Mouse (Mus musculus): ENCODE data around the gene Fmo2. TPM values are rescaled to one million over a fixed set of nuclear protein-coding genes. Genes with fewer than 3 reads are reported as not detected.

The Fmo2 gene
- total and polyA plus RNA-seq, 3 experiments: not detected

GRCm38 (mm10) chr1:162929146-162929545, 30.6 kb upstream of the Fmo2 start:
- TF ChIP-seq ETS1 (conservative IDR thresholded peaks at IDR 0.05; ENCODE audit: low read depth, low read length) (no peak), PAX5 (IDR thresholded peaks at IDR 0.05; ENCODE audit: low read length) (no peak), ELF1 (IDR thresholded peaks at IDR 0.05; ENCODE audit: low read depth, low read length) (no peak), CTCF (conservative IDR thresholded peaks at IDR 0.05 in 1 of 2, IDR thresholded peaks at IDR 0.05 in 1 of 2; ENCODE audit: low read depth in 2 of 2, low read length in 2 of 2) (no peak), MAZ (IDR thresholded peaks at IDR 0.05; ENCODE audit: low read depth, low read length) (no peak), MEF2A (IDR thresholded peaks at IDR 0.05; ENCODE audit: borderline replicate concordance, low read depth, low read length) (no peak), ZNF384 (IDR thresholded peaks at IDR 0.05; ENCODE audit: low read depth, low read length) (no peak), E2F4 (IDR thresholded peaks at IDR 0.05; ENCODE audit: insufficient replicate concordance, low read depth, low read length) (no peak), NRF1 (IDR thresholded peaks at IDR 0.05; ENCODE audit: low read depth, low read length) (no peak), USF1 (IDR thresholded peaks at IDR 0.05; ENCODE audit: low read depth, low read length) (no peak), CHD1 (IDR thresholded peaks at IDR 0.05; ENCODE audit: low read depth, low read length) (no peak)
- dilution Hi-C loops (cut with MboI; ENCODE audit: extremely low pct_ligation_motif_present, extremely low pct_unique_long_range_greater_than_20kb, low sequenced_read_pairs): no loop called here
- H3K9me3 ChIP-seq (replicated peaks; ENCODE audit: low read length): no peaks in the 10 kb centered on the region
- H3K36me3 ChIP-seq (replicated peaks in 1 of 2; ENCODE audit: control insufficient read depth in 1 of 2, insufficient read depth in 1 of 2, low read length in 1 of 2): no peaks in the 10 kb centered on the region
- peaks cover 5 to 7% of the 10 kb centered on the region in 2 experiments; a peak in 3 of 4 replicates for H3K4me1 ChIP-seq (ENCODE audit: control insufficient read depth in 1 of 2, insufficient read depth in 2 of 2)
- H3K4me3 ChIP-seq (replicated peaks in 1 of 3; ENCODE audit: low read depth in 2 of 3, low read length in 2 of 3, poor library complexity in 1 of 3): no peak overlapping the region
- in situ Hi-C loops (cut with MboI; ENCODE audit: low pct_ligation_motif_present, low pct_unique_long_range_greater_than_20kb, low sequenced_read_pairs): no loop called here
- no peak for DNase-seq (ENCODE audit: extremely low read depth)
- no peaks in the 10 kb centered on the region for H3K27me3 ChIP-seq (replicated peaks)
- H3K9ac ChIP-seq (ENCODE audit: insufficient read depth, low read depth): no peak overlapping the region
- no peaks in the 10 kb centered on the region for H3K79me2 ChIP-seq (replicated peaks; ENCODE audit: control insufficient read depth, extremely low read depth, insufficient read depth, poor library complexity, severe bottlenecking)
- H3K4me2 ChIP-seq (ENCODE audit: insufficient read depth, low read depth, poor library complexity, severe bottlenecking): no peak overlapping the region
- no peak overlapping the region for H3K27ac ChIP-seq (ENCODE audit: insufficient read depth, low read depth)

- H3K27ac ChIP-seq (ENCODE audit: insufficient read depth, low read depth): no peak overlapping the region
- in situ Hi-C loops (cut with MboI; ENCODE audit: low pct_ligation_motif_present, low pct_unique_long_range_greater_than_20kb, low sequenced_read_pairs) (no loop called here), dilution Hi-C loops (cut with MboI; ENCODE audit: extremely low pct_ligation_motif_present, extremely low pct_unique_long_range_greater_than_20kb, low sequenced_read_pairs) (no loop called here)
- H3K4me3 ChIP-seq (replicated peaks in 1 of 3; ENCODE audit: low read depth in 2 of 3, low read length in 2 of 3, poor library complexity in 1 of 3): no peak overlapping the region
- no peak overlapping the region for H3K4me2 ChIP-seq (ENCODE audit: insufficient read depth, low read depth, poor library complexity, severe bottlenecking)
- no peak for TF ChIP-seq JUN (IDR thresholded peaks at IDR 0.05; ENCODE audit: insufficient read depth, low read depth, low read length)
- no peak for TF ChIP-seq SMC3 (IDR thresholded peaks at IDR 0.05; ENCODE audit: low read depth, low read length)
- TF ChIP-seq CHD2 (IDR thresholded peaks at IDR 0.05; ENCODE audit: low read length): no peak
- H3K27me3 ChIP-seq (replicated peaks): no peaks in the 10 kb centered on the region
- H3K9me3 ChIP-seq (replicated peaks; ENCODE audit: low read length): no peaks in the 10 kb centered on the region
- no peaks in the 10 kb centered on the region for H3K4me1 ChIP-seq (ENCODE audit: control insufficient read depth in 1 of 2, insufficient read depth in 2 of 2)
- DNase-seq (ENCODE audit: extremely low read depth): no peak
- no peaks in the 10 kb centered on the region for H3K79me2 ChIP-seq (replicated peaks; ENCODE audit: control insufficient read depth, extremely low read depth, insufficient read depth, poor library complexity, severe bottlenecking)
- H3K36me3 ChIP-seq (replicated peaks in 1 of 2; ENCODE audit: control insufficient read depth in 1 of 2, insufficient read depth in 1 of 2, low read length in 1 of 2): no peaks in the 10 kb centered on the region
- H3K9ac ChIP-seq (ENCODE audit: insufficient read depth, low read depth): no peak overlapping the region
Measured at GRCm38 (mm10) chr1:162925121-162925520, 26.6 kb upstream of the Fmo2 start.

GRCm38 (mm10) chr1:162916661-162917060, 18.1 kb upstream of the Fmo2 start:
- Histone ChIP-seq H3K9me3 (replicated peaks; ENCODE audit: low read length) (no peaks in the 10 kb centered on the region), H3K4me2 (ENCODE audit: insufficient read depth, low read depth, poor library complexity, severe bottlenecking) (no peak overlapping the region), H3K9ac (ENCODE audit: insufficient read depth, low read depth) (no peak overlapping the region), H3K4me1 (ENCODE audit: control insufficient read depth in 1 of 2, insufficient read depth in 2 of 2) (no peaks in the 10 kb centered on the region), H3K79me2 (replicated peaks; ENCODE audit: control insufficient read depth, extremely low read depth, insufficient read depth, poor library complexity, severe bottlenecking) (no peaks in the 10 kb centered on the region), H3K4me3 (replicated peaks in 1 of 3; ENCODE audit: low read depth in 2 of 3, low read length in 2 of 3, poor library complexity in 1 of 3) (no peak overlapping the region), H3K36me3 (replicated peaks in 1 of 2; ENCODE audit: control insufficient read depth in 1 of 2, insufficient read depth in 1 of 2, low read length in 1 of 2) (no peaks in the 10 kb centered on the region), H3K27ac (ENCODE audit: insufficient read depth, low read depth) (no peak overlapping the region), H3K27me3 (replicated peaks) (no peaks in the 10 kb centered on the region)
- DNase-seq (ENCODE audit: extremely low read depth): no peak
- dilution Hi-C loops (cut with MboI; ENCODE audit: extremely low pct_ligation_motif_present, extremely low pct_unique_long_range_greater_than_20kb, low sequenced_read_pairs) (no loop called here), in situ Hi-C loops (cut with MboI; ENCODE audit: low pct_ligation_motif_present, low pct_unique_long_range_greater_than_20kb, low sequenced_read_pairs) (no loop called here)
- TF ChIP-seq ZKSCAN1 (IDR thresholded peaks at IDR 0.05; ENCODE audit: borderline replicate concordance, low read depth, low read length): no peak
- no peak for TF ChIP-seq CTCF (conservative IDR thresholded peaks at IDR 0.05 in 1 of 2, IDR thresholded peaks at IDR 0.05 in 1 of 2; ENCODE audit: low read depth in 2 of 2, low read length in 2 of 2)
- TF ChIP-seq MXI1 (IDR thresholded peaks at IDR 0.05; ENCODE audit: low read depth, low read length): no peak
- no peak for TF ChIP-seq E2F4 (IDR thresholded peaks at IDR 0.05; ENCODE audit: insufficient replicate concordance, low read depth, low read length)
- TF ChIP-seq MAZ (IDR thresholded peaks at IDR 0.05; ENCODE audit: low read depth, low read length): no peak
- TF ChIP-seq ZNF384 (IDR thresholded peaks at IDR 0.05; ENCODE audit: low read depth, low read length): no peak
- TF ChIP-seq UBTF (IDR thresholded peaks at IDR 0.05; ENCODE audit: low read depth, low read length): no peak
- no peak for TF ChIP-seq JUND (conservative IDR thresholded peaks at IDR 0.05; ENCODE audit: low read depth, low read length)
- TF ChIP-seq KAT2A (IDR thresholded peaks at IDR 0.05; ENCODE audit: insufficient replicate concordance, low read length): no peak

All from CH12.LX (cell line).